Mouse (Mus musculus): ENCODE measurements around the gene Tpcn1.
"Not testable (repeated sequence)": the region's sequence is repeated elsewhere in the genome, so short reads cannot be mapped to it uniquely, and the experiment has no call there.

Tpcn1 gene

DNA sequence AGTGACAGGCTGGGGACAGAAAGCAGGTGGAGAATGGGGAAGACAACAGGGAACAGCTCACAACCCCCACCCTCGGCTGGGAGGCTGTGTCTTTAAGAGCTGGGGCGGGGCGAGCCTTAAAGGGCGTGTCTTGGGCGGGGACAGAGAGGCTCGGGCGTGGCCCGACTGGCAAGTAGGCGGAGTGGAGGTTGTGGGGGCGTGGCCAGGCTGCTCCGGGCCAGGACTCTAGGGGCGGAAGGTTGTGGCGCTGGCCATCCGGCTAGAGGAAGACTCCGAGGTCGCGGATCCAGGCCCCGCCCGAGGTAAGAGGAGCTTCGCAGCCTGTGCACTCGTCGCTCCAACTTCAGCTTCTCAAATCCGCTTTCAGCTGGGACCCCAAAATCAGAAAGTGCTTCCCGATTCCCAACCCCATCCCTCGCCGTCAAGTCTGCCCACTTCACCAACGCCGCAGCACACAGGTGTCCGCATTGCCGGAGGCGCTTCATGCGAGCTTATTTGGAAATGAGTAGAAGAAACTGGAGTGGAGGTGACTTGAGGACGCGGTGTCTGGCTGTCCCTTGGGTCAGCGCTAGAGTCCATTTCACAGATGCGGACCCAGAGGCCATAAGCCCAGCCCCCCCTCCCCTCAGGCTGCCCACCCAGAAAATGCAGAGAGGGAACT is 77.4 kb downstream of the Tpcn1 start, which contains the start of gene Slc8b1:
Slc8b1 (plus strand) TSS at position 187 of the 661 bp plus-strand sequence.
- DNase-seq: peak; percentile 83

DNA sequence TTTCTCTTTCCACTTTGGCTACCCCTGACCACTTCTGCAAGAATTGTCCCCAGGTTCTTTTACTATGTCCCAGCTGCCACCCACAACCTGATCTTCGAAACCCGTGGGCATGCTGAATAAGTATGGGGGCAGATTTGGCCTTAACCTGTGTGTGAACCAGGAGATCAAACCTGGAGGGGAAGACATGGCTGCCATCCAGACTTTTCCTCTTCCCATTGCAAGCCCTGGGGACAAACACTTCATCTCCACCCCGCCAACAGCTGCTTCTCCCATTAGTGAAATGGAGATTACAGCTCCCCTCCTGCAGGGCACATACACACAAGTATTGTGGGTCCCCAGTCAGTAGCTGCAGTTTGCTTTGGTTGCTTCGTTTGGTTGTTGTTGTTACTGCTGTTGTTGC is 81.2 kb downstream of the Tpcn1 start:
- DNase-seq: no peak

- DNase-seq: no peak
Measured at GRCm38 (mm10) chr5:120506490-120506889, 82.0 kb downstream of the Tpcn1 start.

- DNase-seq: no peak
Measured at GRCm38 (mm10) chr5:120505781-120506180, 82.7 kb downstream of the Tpcn1 start.

DNA sequence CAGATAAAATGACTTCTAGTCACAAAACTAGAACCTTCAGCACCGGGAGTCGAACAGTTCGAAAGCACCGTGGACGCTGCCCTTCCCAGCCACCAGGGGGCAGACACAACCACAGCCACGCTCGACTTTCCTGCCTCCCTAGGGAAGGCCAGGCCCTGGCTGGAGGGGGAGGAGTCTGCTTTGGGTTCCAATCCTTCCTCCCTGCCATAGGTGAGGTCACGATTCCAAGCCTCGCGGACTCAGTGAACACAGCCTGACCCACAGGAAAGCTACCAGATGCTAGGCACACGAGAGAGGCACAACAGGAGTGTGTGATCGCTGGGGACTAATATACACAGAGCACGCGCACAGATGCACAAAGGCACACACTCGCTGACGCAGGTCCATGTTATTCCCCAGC is 83.1 kb downstream of the Tpcn1 start:
- DNase-seq: peak; percentile 62

- peak; percentile 81 for DNase-seq
Measured at GRCm38 (mm10) chr5:120503144-120503795, 85.2 kb downstream of the Tpcn1 start, which contains the start of gene Plbd2. TSS of gene Plbd2 (minus strand) at chr5:120503625.

- no peak for DNase-seq
Measured at GRCm38 (mm10) chr5:120502675-120503143, 85.8 kb downstream of the Tpcn1 start.

GRCm38 (mm10) chr5:120502147-120502621 is 86.3 kb downstream of the Tpcn1 start:
- peak; percentile 45 for DNase-seq

- DNase-seq: not testable (repeated sequence)
Measured at GRCm38 (mm10) chr5:120500609-120501008, 87.9 kb downstream of the Tpcn1 start.

DNA sequence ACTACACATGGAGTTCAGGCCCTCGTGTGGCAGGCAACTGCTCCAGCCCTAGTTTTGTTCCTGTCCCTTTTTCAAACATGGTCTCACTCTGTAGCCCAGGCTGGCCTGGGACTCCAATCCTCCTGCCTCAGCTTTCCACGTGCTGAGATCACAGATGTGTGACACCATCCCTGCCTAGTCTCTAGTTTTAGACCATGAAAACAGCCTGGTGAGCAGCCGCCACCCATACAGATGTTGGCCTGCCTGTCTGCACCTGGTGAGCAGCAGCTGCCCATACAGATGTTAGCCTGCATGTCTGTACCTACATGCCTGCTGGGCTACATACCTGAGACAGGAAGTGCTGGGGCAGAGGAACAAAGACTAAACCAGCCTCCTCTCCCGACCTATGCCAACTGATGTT is 89.3 kb downstream of the Tpcn1 start:
- DNase-seq: no peak

GRCm38 (mm10) chr5:120497071-120497470 is 91.4 kb downstream of the Tpcn1 start:
- DNase-seq: no peak

GRCm38 (mm10) chr5:120495703-120496226 is 92.7 kb downstream of the Tpcn1 start:
- no peak for DNase-seq

DNA sequence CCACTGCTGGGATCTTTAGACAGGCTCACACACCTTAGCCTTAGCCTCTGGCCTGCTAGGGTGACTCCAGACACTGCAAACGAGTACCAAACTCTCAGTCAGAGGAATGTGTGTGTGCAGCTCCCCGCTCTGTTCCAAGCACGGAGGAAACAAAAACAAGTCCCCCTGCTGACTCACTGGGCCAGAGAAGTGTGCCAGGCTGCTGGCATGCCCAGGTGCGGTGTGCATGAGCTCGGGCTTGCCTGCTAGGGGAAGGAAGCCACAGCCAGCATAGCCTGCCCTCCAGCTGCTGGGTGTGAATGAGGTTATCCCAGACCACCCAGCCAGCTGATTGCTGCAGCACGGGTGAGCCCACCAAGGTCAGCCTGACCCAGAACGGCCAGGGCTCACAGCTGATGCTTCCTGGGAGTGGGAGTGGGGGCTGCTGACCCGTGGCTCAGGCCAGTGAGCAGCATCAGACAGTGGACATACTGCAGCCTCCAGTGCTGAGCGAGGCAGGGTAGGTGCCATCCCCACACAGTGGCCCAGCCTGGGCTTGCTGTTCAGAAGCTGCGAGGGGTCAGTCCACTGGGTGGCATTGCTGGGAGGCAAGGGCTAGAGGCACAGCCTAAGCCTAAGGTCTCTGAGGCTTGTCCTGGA is 93.3 kb downstream of the Tpcn1 start:
- DNase-seq: peak; percentile 41

DNA sequence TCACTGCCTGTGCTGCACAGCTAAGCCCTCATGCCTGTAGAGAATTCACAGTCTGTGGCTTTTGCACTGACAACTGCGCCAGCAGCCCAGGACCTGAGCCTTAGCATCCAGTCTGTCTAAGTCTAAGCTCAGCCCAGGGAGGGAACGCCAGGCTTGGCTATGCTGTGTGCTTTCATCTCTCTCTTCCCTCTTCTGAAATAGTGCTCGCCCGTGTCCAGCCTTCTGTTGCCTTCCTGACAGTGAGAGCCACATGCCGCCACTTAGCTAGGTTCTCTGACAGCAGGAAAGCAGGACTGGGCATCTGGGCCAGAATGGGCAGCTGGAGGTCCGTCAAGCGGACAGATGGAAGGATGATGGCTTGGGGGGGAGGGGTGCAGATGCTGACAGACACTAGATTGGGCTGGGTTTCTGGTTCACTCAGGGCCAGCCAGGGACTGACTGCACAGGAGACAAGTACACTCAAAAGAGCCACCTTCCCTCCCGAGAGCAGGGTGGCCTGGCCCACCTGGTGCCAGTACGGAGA is 94.5 kb downstream of the Tpcn1 start:
- DNase-seq: no peak

GRCm38 (mm10) chr5:120493440-120493839 is 95.0 kb downstream of the Tpcn1 start:
- DNase-seq: no peak

DNA sequence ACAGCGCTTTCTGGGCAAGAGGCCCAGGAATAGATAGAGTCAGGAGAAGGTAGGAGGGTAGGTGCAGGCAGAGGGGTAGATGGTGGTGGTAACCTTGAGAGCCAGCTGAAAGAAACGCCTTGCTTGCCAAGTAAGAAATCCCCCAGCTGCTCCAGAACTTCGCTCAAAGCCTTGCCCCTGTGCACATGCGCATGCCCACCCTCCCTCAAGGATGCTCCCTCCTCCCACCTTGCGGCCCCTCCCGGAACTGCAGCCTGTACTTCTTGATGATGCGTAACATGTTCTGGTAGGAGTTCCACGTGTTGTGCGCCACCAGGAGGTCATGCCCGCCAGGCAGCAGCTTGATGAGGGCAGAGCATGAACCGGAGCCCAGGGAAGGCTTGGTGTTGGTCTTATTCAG is 96.0 kb downstream of the Tpcn1 start:
- DNase-seq: no peak

- DNase-seq: no peak
Measured at GRCm38 (mm10) chr5:120490679-120491192, 97.7 kb downstream of the Tpcn1 start.

GRCm38 (mm10) chr5:120487844-120488243 is 100.6 kb downstream of the Tpcn1 start:
- no peak for DNase-seq

Measured in right cerebral cortex, postnatal 25 days (tissue).